Mouse (Mus musculus): ENCODE data around the gene Usp29.

DNA sequence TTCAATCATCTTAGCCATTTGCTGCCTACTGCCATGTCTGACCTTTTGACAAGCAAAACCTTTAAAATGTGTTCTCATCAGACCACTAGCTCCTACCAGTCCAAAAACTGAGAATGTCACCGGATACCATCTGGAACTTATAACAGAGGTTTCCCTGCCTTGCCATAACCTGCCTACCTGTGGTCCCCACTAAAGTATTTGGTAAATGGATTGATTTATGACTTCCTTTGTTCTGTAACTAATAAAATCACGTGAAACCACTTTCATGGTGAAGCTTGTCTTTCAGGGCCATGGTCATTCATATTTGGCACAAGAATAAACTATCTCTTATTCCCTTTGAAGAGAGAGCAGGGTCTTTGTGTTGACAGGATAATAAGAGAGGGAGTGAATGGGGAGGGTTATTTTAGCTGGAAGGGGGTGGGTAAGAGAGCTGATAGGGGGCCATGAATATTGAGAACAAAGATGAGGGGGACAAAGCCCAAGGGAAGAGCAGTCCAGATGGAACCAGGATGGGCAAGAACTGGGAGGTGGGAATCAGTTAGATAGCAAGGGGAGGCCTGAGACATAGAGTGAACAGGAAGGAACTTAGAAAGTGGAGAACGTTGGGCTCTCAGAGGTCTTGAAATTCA lies 107.0 kb downstream of the Usp29 start:
- no peak for TF ChIP-seq USF1 (IDR thresholded peaks at IDR 0.05; ENCODE audit: low read depth, low read length)
- TF ChIP-seq EP300 (IDR thresholded peaks at IDR 0.05; ENCODE audit: low read length), result no peak
- no peak for TF ChIP-seq RCOR1 (conservative IDR thresholded peaks at IDR 0.05; ENCODE audit: low read depth, low read length)
- no peak for TF ChIP-seq BHLHE40 (IDR thresholded peaks at IDR 0.05; ENCODE audit: low read depth, low read length)
- TF ChIP-seq MAX (IDR thresholded peaks at IDR 0.05; ENCODE audit: low read length), result no peak

Data from CH12.LX (cell line).